Mouse (Mus musculus) left cerebral cortex, adult 2 months (tissue): ENCODE measurements around the gene Cst3. TPM values are rescaled to one million over a fixed set of nuclear protein-coding genes. Genes with fewer than 3 reads are reported as not detected.

Experiments used
- DNase-seq, 2 experiments: peaks; one replicate each; pipeline ENCODE4 v3.0.0; 2021 to 2022; ENCODE audit warnings: low spot score in 2 of 2, mixed read lengths in 1 of 2; ENCODE audit errors: extremely low spot score in 1 of 2
- H3K27ac ChIP-seq: fragments of 200-600 bp; 2 replicates; pipeline ENCODE4 v1.8.1; 2022
- H3K4me3 ChIP-seq: fragments of 200-600 bp; 2 replicates; pipeline ENCODE4 v1.8.1; 2022
- CTCF ChIP-seq: fragments of 200-600 bp; IDR thresholded peaks from 2 replicates; pipeline ENCODE4 v1.8.1; 2022; ENCODE audit warnings: antibody characterized with exemption, mild to moderate bottlenecking, moderate library complexity
- intact Hi-C: fragments of 180-260 bp; cut with DNase I; formaldehyde crosslinking; loops from one replicate; pipeline ENCODE4 v1.15.1; 2025
- total RNA-seq, 2 experiments: library from RNA; stranded (reverse); gene quantifications; 2 replicates each; pipeline ENCODE4 v1.2.3; 2021

Gene Cst3
- total RNA-seq, 2 experiments from 2014 or later = 1,809 to 1,890 TPM

GRCm38 (mm10) chr2:148851116-148851906 lies 24.2 kb downstream of the Cst3 start:
- Histone ChIP-seq H3K4me3 (peak overlapping the region; percentile 4; the same call in 1 of the 2 replicates), H3K27ac (no peak overlapping the region)
- peak; percentile 79 for TF ChIP-seq CTCF
- peak; percentile 77 to 81 for DNase-seq
- intact Hi-C loops = loop anchor here (1.0 to 5.0 kb wide), 2 partner anchors 51 to 99 kb away; partner anchors contain the start of gene Cstl1

GRCm38 (mm10) chr2:148839224-148839623 lies 36.3 kb downstream of the Cst3 start:
- no peak for DNase-seq
- intact Hi-C loops = no loop called here
- no peak overlapping the region for H3K27ac ChIP-seq
- no peak overlapping the region for H3K4me3 ChIP-seq
- TF ChIP-seq CTCF = no peak

GRCm38 (mm10) chr2:148838075-148838777 lies 37.3 kb downstream of the Cst3 start:
- H3K4me3 ChIP-seq = no peak overlapping the region
- H3K27ac ChIP-seq = no peak overlapping the region
- intact Hi-C loops = no loop called here
- no peak for DNase-seq
- TF ChIP-seq CTCF = no peak

GRCm38 (mm10) chr2:148834912-148835311 lies 40.6 kb downstream of the Cst3 start, which contains the start of gene Cst9:
TSS of gene Cst9 (plus strand) at chr2:148835147.
- intact Hi-C loops = no loop called here
- H3K27ac ChIP-seq = no peak within 1 kb of the TSS
- no peak for TF ChIP-seq CTCF
- H3K4me3 ChIP-seq = no peak within 1 kb of the TSS
- no peak for DNase-seq

GRCm38 (mm10) chr2:148825986-148826385 lies 49.5 kb downstream of the Cst3 start:
- no peak overlapping the region for H3K27ac ChIP-seq
- no peak for DNase-seq
- TF ChIP-seq CTCF = no peak
- intact Hi-C loops = no loop called here
- H3K4me3 ChIP-seq = no peak overlapping the region

Other genes starting within 250 kb of the Cst3 start
- 10 to 100 TPM; 11.7 to 12.0 TPM for gene Nxt1, start 203.1 kb downstream of the Cst3 start, total RNA-seq
- 10 to 100 TPM; 29.0 to 30.0 TPM for gene Gzf1, start 194.7 kb downstream of the Cst3 start, total RNA-seq
- gene Napb, start 143.2 kb downstream of the Cst3 start, total RNA-seq = 100 to 1,000 TPM; 343 to 352 TPM
- gene Cstl1, start 125.3 kb downstream of the Cst3 start, total RNA-seq = 1 to 10 TPM; 1.1 to 1.2 TPM
- gene Cst11, start 104.2 kb downstream of the Cst3 start, total RNA-seq = not detected
- not detected for gene 8030411F24Rik, start 93.7 kb downstream of the Cst3 start, total RNA-seq
- gene Cst12, start 86.3 kb downstream of the Cst3 start, total RNA-seq = 1 to 10 TPM; 2.1 to 2.4 TPM
- gene Cst8, start 76.9 kb downstream of the Cst3 start, total RNA-seq = not detected
- gene Cst13, start 55.6 kb downstream of the Cst3 start, total RNA-seq = not detected
- gene Cst9, start 40.5 kb downstream of the Cst3 start, total RNA-seq = not detected
- gene 9230104L09Rik, start 10.7 kb downstream of the Cst3 start, total RNA-seq = not detected
- gene Gm1330, start 127.6 kb upstream of the Cst3 start, total RNA-seq = not detected
- not detected for gene Gm10750, start 141.5 kb upstream of the Cst3 start, total RNA-seq